Mouse (Mus musculus): ENCODE measurements around the gene Gm17078. TPM values are rescaled to one million over a fixed set of nuclear protein-coding genes. Genes with fewer than 3 reads are reported as not detected.
"Not testable (repeated sequence)": the region's sequence is repeated elsewhere in the genome, so short reads cannot be mapped to it uniquely, and the experiment has no call there.

Gene Gm17078
- not detected for total RNA-seq (2021)
- long read RNA-seq, experiment 1 = 0 reads
- long read RNA-seq, experiment 2 = 0 reads

- DNase-seq = no peak
- intact Hi-C loops (cut with DNase I) = no loop called here
Observed at GRCm38 (mm10) chr14:51611210-51611609, at the start of gene Gm17078. Gene Gm17078 (minus strand): TSS chr14:51611310.

- DNase-seq; intact Hi-C loops (cut with DNase I): not testable (repeated sequence)
Observed at GRCm38 (mm10) chr14:51635566-51635965, 24.5 kb upstream of the Gm17078 start, which contains the start of gene Gm4181. Gene Gm4181 (minus strand): TSS chr14:51635666.

- DNase-seq = peak in 1 of 2 experiments; percentile 25
- intact Hi-C loops (cut with DNase I) = not testable (repeated sequence)
Observed at GRCm38 (mm10) chr14:51632426-51632825, 21.3 kb upstream of the Gm17078 start.

GRCm38 (mm10) chr14:51592039-51592438, 19.1 kb downstream of the Gm17078 start, which contains the start of gene Gm17174:
Gene Gm17174 (minus strand): TSS chr14:51592139.
- intact Hi-C loops (cut with DNase I); DNase-seq: not testable (repeated sequence)

GRCm38 (mm10) chr14:51573963-51574362, 37.1 kb downstream of the Gm17078 start, which contains the start of gene Gm17175:
Gene Gm17175 (minus strand): TSS chr14:51574063.
- DNase-seq; intact Hi-C loops (cut with DNase I): not testable (repeated sequence)

Other genes starting within 250 kb of the Gm17078 start
- not detected for gene Gm7247, start 249.6 kb downstream of the Gm17078 start, total RNA-seq (2021)
- gene Vmn2r88, start 200.5 kb downstream of the Gm17078 start, total RNA-seq (2021) = not detected
- gene Vmn2r89, start 159.5 kb downstream of the Gm17078 start, total RNA-seq (2021) = not detected
- not detected for gene Gm5622, start 58.5 kb downstream of the Gm17078 start, total RNA-seq (2021)
- gene Gm17175, start 37.2 kb downstream of the Gm17078 start, total RNA-seq (2021) = not detected
- not detected for gene Gm17174, start 19.2 kb downstream of the Gm17078 start, total RNA-seq (2021)
- gene Gm4181, start 24.4 kb upstream of the Gm17078 start, total RNA-seq (2021) = not detected
- not detected for gene Gm17079, start 84.2 kb upstream of the Gm17078 start, total RNA-seq (2021)
- not detected for gene Gm5800, start 105.9 kb upstream of the Gm17078 start, total RNA-seq (2021)
- not detected for gene Ang4, start 162.3 kb upstream of the Gm17078 start, total RNA-seq (2021)
- not detected for gene AY358078, start 188.7 kb upstream of the Gm17078 start, total RNA-seq (2021)
- not detected for gene Ear6, start 242.4 kb upstream of the Gm17078 start, total RNA-seq (2021)